Mouse (Mus musculus): ENCODE measurements around the gene Vmn1r135.
"Not testable (repeated sequence)": the region's sequence is repeated elsewhere in the genome, so short reads cannot be mapped to it uniquely, and the experiment has no call there.

Vmn1r135 gene

DNA sequence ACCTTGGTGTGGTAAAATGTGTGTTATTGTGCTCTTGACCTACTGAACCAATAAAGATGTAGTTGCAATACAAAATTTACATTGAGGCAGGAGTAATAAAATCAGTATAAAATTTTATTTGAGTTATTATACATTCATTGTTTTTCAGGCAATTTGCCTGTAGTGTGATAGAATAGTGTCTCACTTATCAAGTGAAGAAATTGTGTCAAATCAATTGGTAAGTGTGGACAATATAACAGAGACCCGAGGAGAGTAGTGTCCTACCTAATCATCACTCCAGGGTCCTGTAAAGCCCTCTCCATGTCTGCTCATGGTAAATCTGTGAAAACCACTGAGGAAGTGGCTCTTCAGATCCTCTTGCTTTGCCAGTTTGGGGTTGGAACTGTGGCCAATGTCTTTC lies at the start of gene Vmn1r135:
TSS of gene Vmn1r135 (plus strand) at position 301 of the 400 bp plus-strand sequence.
- DNase-seq (ENCODE audit: low read depth): not testable (repeated sequence)

GRCm38 (mm10) chr7:21796628-21797027 lies 35.5 kb upstream of the Vmn1r135 start, which contains the start of gene Gm4177:
Gene Gm4177, minus strand, starts transcription at chr7:21796728.
- DNase-seq (ENCODE audit: low read depth): not testable (repeated sequence)

GRCm38 (mm10) chr7:21844167-21844566 lies 12.0 kb downstream of the Vmn1r135 start, which contains the start of gene Gm5725:
Gene Gm5725, minus strand, starts transcription at chr7:21844267.
- not testable (repeated sequence) for DNase-seq (ENCODE audit: low read depth)

Data from induced T-regulatory cell, adult 2 months (primary cell).